Mouse (Mus musculus) embryo, embryonic 11 days (tissue): ENCODE measurements around the gene Hist1h2bf.

Experiments used
- DNase-seq: peaks from one replicate; pipeline ENCODE4 v3.0.0-alpha.2; 2015

Hist1h2bf gene

DNA sequence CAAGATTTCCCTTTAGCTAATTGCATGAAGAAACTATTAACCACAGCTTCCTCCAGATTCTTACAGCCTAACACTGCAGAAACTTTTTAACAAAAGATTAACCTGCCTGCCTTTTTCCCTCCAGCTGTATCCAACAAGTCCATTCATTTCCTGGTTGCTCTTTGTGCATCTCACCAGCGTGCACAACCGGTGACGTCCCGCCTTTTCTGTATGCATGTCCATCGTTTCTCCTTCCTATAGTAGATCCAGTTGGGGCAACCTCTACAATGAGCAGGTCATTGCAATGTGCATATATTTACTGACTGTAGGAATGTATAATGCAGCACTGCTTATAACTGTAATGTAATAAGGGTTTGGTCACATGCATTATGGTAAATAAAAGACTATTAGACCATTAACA, 50.0 kb downstream of the Hist1h2bf start:
- DNase-seq: no peak
